Mouse (Mus musculus) ES-CJ7 (cell line): ENCODE results near the gene 4930518I15Rik.

Experiments used
- DNase-seq: peaks from one replicate; pipeline ENCODE4 v3.0.0; 2011; ENCODE audit warnings: low read depth, low spot score

Gene 4930518I15Rik

GRCm38 (mm10) chr2:156843331-156843730, 14.4 kb downstream of the 4930518I15Rik start:
- DNase-seq, result no peak

DNA sequence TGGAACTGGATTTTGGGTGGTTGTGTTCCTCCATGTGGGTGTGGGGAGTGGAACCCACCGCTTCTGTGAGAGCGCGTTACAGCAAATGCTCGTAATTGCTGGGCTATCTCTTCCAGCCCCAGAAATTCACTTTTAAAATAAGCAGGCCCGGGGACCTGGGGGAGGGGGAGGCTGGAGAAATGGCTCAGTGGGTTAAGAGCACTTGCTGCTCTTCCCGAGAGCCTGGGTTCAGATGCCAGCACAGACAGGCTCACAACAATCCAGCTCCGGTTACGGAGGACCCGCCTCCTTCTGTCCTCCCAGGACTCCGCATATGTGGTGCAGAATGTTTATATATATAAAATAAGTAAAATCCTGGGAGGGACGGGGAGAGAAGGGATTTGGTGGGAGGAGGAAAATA, 15.0 kb downstream of the 4930518I15Rik start:
- peak; percentile 45 for DNase-seq

GRCm38 (mm10) chr2:156841841-156842706, 15.7 kb downstream of the 4930518I15Rik start:
- DNase-seq, result peak; percentile 88

DNA sequence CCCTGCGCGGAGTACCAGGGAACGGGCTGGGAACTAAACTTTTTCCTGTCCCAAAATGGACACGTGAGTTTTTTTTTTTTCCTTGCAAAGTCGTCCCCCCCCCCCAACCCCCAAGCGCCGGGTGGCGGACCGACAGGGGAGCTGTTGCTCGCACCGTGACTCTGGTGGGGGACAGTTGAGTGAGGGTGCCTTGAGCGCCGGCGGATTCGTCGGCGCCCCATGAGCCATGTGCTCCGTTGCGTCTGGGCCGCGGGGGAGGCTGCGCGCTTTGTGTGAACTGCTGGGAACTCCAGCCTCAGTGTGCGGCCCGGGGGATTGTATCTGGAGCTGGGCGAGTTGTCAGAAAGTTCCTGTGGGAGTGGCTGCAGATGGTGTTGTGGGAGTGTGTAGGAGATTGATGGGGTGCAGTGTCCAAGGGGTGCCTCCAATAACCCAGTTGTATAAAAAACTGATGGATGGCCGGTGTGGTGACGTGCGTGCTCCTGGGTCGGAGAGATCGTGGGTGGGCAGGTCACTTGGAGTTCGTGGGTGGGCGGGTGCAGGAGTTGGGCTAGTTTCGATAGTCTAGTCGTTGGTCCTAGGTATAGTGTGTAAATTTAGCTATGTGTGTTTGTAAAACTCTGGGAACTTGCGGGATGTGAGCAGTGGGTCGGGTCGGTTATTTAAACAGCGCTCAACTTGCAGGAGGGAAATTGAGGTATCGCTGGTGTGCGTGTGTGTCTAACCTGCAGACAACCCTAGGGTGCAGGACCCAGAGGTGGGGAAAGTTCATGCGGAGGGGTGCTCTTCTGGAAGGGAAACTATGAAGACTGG, 16.5 kb downstream of the 4930518I15Rik start:
- DNase-seq, result peak; percentile 48

- no peak for DNase-seq
These were observed 17.3 kb downstream of the 4930518I15Rik start for GRCm38 (mm10) chr2:156840301-156841027.

DNA sequence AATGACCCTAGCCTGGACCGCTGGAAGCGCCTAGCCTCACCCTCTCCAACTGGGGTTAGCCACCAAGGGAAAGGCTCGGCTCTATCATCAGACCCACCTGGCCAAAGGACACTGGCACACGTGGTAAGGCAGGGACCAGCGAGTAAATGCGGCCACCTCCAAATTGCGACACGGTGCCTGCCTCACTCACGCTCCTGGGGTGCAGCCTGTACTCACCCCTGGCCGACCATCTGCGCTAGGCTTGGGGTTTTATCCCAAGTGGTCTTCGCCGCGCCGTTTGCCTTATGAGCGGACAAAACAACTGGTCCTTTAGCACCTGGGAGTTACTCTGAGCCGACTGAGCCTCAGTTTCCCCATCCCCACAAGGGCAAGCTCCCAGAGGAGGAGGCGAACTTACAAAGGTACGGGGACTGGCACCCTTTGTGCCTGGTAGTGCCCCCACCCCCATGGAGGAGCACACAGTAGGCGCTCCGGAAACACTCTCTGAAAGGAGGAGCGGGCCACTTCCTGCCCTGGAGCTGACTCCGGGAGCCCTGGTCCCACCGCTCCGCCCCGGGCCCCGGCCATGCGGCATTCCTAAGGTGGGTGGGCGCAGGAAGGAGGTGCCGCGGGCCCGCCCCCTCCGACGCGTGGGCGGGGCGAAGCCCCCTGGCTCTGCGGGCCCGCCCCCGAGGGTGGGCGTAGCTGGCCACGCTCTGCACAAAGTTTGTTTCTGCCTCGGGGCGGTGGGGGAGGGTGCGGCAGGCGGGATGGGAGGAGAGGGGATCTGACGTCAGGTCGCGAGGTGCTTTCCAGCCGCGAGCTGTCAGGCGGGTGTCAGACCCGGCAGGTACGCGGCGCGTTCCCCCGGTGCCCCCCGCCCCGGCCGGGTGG, 18.2 kb downstream of the 4930518I15Rik start, which contains the start of gene Tgif2:
Tgif2 (plus strand) TSS at position 689 of the 873 bp plus-strand sequence.
- DNase-seq, result peak; percentile 96

GRCm38 (mm10) chr2:156838839-156839238, 18.9 kb downstream of the 4930518I15Rik start:
- DNase-seq, result no peak

GRCm38 (mm10) chr2:156834336-156834735, 23.4 kb downstream of the 4930518I15Rik start:
- no peak for DNase-seq

DNA sequence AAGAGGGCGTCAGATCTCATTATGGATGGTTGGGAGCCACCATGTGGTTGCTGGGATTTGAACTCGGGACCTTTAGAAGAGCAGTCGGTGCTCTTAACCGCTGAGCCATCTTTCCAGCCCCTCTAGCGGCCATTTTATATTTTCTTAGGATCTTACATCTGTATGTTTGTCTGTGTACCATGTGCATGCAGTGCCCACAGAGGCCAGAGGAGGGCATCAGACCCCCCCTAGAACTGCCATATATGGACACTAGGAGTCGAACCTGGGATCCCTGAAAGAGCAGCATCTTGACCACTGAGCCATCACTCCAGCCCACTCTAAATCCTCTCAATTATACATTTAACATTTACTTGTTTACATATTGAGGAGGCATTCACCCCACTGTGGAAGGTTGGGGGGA, 32.6 kb downstream of the 4930518I15Rik start:
- peak; percentile 63 for DNase-seq

GRCm38 (mm10) chr2:156816116-156816515, 41.6 kb downstream of the 4930518I15Rik start:
- DNase-seq, result no peak

- no peak for DNase-seq
These were observed 42.3 kb downstream of the 4930518I15Rik start for GRCm38 (mm10) chr2:156815412-156815811.

DNA sequence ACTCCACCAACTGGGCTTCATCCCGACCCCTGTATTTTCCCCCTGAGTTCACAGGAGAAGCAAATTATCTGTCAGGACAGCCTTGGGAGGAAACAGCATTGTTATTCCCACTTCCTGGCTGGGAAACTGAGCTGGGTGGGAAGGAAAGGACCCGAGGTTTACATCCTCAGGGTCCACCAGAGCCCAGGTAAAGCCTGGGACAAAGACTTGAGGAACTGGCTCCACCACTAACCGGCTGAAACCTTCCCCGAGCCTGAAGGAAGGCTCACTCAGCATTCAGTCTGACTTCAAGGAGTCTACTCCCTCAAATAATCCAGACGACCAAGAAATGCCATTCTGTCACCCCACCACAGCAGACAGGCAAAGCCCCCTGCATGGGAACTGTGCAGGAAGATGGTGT, 42.9 kb downstream of the 4930518I15Rik start:
- DNase-seq, result no peak

DNA sequence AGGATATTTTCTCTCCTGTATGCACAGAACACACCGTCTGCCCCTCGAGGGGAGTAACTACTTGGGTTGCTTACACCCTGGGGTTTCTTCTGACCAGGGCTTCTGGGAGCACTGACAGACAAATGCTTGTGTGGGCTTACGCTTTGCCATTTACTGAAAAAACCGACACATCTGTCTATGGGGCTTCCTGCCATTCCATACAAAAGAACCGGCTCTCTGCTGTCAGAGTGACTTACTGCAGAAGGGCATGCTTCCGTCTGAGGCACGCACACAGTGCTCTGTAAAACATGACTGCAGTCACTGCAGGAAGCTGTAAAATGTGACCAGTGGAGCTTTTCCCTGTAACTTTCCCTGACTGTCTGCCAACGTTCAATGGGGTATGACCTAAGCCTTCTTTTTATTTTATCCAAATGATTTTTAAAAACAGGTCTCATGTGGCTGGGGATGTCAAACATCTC, 43.4 kb downstream of the 4930518I15Rik start:
- DNase-seq, result no peak

DNA sequence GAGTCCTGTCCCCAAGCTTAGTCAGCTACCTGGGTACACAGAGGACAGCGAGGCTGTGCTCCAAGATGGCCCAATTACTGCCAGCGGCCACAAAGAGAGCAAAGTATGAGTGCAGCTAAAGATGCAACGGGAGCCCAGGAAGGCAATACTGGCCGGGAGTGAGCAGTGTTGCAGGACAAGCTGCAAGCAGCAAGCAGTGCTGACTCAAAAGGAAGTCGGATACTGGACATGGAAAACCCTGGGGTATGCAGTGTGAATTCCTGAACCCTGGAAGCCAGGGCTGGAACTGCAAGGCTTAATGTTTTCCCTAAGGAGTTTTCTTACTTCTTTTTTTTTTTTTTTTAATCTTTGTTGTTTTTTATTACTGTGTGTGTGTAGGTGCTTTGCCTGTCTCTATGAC, 46.2 kb downstream of the 4930518I15Rik start:
- DNase-seq, result no peak

DNA sequence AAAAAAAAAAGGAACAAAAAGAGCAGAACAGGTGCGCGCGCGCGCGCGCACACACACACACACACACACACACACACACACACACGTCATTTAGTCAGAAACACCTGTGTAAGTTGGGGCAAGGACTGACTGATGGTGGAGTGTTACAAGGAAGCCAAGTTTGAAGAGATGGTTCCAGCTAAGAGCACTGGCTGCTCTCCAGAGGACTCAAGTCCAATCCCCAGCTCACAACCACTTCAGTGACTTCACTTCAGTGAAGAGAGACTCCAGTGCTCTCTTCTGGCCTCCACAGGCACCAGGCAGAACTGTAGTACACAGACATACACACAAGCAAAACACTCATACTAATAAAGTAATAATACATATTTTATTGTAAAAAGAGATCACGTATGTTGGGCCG, 47.0 kb downstream of the 4930518I15Rik start:
- DNase-seq, result no peak

DNA sequence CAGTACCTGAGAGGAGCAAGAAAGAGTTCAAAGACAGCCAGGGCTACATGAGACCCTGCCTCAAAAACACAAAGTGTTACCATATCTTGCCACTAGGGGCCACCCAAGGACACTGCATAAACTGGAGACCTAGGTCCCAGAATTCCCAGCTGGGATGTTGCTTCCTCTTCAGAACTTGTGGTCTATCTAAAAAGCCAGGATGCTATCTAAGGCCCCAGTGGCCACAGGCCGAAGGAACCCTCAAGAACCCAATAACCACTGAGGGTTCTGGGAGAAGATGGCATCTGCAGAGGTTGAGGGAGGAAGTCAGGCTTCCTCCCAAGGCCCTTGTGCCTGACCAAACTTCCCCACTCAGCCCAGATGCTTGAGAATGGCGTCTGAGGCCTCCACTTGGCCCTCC, 48.2 kb downstream of the 4930518I15Rik start:
- DNase-seq, result peak; percentile 89

- DNase-seq, result no peak
These were observed 50.9 kb downstream of the 4930518I15Rik start for GRCm38 (mm10) chr2:156806886-156807285.
